Mouse (Mus musculus): ENCODE results near the gene Sub1. TPM values are rescaled to one million over a fixed set of nuclear protein-coding genes. Genes with fewer than 3 reads are reported as not detected.

Gene Sub1
- total and polyA plus RNA-seq, 3 experiments, result 0.47 to 199 (median 175) TPM

GRCm38 (mm10) chr15:12013532-12014196 lies 16.9 kb upstream of the Sub1 start:
- no peak for DNase-seq

- peak; percentile 20 for DNase-seq
Measured at GRCm38 (mm10) chr15:12010602-12011044, 13.8 kb upstream of the Sub1 start.

- DNase-seq, result no peak
Measured at GRCm38 (mm10) chr15:12009712-12010601, 13.2 kb upstream of the Sub1 start.

DNA sequence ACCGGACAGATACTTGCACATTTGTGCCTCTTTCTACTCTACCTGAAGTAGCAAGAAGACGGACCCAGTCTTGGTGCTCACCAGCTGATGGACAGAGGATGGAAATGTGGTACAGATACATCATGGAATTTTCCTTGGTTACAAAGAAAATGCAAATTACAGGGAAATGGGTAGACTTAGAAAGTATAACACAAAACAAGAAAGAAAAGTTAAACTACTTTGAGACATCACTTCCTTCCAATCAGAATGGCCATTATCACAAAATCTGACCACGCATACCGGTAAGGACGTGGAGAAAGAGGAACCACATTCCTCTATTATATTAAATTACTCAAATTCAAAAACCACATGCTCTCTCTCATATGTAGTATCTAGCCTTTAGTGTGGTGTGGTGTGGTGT lies 12.1 kb upstream of the Sub1 start:
- DNase-seq, result no peak

DNA sequence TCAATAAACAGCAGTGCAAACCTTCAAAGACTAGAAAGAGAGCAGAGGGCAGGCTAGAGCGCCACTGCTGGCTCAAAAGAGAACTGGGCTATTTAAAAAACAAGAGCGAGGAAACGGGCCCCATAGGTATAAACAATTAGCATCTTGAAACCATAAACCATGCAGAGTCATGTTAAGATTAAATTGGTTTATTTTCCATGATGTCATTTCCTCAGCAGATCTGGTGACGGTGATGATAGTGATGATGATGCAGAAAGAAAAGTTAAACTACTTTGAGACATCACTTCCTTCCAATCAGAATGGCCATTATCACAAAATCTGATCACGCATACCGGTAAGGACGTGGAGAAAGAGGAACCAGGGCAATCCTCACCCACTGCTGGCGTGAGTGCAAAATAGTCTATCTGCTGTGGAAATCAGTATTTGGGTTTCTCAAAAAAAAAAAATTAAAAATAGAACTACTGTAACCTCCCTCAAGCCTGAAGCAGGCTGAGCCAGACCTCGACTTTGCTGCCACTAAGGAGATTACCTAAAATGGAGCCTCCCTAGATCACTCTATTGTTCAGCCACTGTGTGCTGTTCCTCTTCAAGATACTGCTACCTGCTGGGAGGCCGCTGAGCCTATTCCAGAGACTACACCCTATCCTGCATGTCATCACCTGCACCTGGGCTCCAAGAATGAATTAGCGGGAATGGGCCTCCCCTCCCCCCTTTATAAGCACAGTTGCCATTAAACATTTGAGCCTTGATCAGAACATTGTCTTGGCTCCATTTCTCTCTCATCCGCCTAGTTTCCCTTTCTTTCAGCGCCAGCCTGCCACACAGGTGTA lies 11.4 kb upstream of the Sub1 start:
- no peak for DNase-seq

- no peak for DNase-seq
Measured at GRCm38 (mm10) chr15:12007421-12007820, 10.6 kb upstream of the Sub1 start.

DNA sequence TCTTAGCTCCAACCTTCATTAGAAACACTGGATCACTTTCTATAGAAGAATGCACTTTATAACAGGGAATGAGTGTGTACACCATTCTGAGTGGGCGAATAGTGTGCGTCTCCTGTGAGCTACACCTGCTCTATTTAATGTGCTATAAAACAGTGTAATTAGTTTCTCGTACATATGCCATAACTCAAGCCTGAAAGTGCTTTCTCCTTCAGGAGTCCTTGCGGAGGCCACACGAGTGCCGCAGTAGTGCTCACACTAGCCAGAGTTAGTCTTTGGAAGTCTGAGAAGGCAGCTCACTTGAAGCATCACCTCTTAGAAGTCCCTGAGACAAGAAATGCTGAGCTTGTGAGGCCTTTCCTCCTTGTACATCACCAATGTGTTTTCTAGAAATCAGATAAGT lies 9.4 kb upstream of the Sub1 start:
- no peak for DNase-seq

DNA sequence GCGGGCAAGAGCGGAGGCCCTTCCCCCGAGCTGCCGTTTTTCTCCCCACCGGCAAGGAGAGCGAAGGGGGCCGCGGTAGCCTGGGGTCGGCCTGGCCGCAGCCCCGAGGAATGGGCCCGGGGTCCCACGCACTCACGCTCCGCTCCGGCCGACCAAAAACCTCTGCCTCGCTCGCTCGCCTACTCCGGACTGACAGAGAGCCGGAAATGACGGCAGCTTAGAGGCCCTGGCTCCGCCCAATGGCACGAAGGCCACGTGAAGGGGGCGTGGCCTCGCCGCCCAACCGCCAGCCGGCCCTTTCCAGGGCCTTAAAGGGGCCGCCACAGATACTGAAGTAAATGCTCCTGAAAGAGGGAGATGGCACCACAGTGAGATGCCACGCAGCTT lies 975 bp downstream of the Sub1 start:
- DNase-seq, result peak; percentile 95

DNA sequence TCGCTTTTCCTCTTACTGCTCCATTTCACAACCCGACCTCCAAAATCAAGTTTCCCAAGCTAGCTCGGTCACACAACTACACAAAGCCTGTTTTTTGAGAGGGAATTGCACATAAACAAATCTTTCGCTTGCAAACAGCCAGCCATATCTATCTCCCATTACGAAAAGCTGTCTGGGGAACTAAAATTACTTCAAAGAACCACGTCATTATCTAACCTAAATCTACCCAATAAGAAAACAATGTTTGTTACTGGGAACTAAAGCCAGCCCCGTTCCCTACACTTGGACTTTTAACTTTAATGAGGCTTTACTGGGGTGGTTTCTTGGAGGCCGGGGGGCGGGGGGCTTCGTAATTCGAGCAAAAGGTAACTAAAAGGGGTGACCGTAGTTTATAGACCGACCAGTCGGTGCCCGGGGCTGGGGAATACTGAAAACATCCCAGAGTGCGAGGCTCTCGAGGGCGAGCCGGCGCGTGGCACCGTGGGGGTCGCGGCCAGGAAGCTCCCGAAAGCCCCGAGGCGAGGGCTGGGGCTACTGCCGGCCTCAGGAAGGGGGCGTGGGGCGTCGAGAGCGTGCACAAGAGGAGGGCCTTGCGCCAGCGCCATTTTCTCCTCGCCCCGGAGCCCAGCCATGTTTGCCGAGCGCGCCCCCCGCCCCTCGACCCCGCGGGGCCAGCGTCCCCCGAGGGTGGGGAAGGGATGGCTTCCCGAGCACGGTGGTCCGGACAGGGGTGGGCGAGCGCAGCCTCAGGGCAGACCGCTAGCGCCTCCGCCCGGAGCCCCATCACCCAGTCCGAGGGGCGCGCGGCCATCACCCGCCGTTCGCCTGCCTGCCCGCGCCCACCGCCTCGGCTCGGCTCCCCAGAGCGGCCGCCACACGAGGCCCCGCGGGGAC lies 1.6 kb downstream of the Sub1 start:
- peak; percentile 58 for DNase-seq

- DNase-seq, result no peak
Measured at GRCm38 (mm10) chr15:11994006-11994405, 2.8 kb downstream of the Sub1 start.

- no peak for DNase-seq
Measured at GRCm38 (mm10) chr15:11991552-11992113, 5.2 kb downstream of the Sub1 start.

- DNase-seq, result no peak
Measured at GRCm38 (mm10) chr15:11988580-11988979, 8.2 kb downstream of the Sub1 start.

- no peak for DNase-seq
Measured at GRCm38 (mm10) chr15:11987892-11988291, 8.9 kb downstream of the Sub1 start.

DNA sequence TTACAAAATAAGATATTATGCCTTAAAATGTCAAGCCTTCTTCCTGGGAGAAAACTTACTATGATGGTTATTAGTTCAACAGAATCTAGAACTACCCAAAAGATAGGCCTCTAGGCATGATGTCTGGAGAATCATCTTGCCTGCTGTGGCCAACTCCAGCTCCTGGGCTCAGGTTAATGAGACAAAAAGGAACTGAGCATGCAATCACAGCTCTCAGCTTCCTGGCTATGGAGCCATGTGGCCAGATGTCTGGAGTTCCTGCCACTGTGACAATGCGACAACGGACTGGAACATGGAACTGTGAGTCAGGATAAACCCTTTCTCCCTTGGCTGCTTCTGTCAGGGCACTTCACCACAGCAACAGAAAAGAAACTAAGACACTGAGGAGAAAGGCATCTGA lies 14.8 kb downstream of the Sub1 start:
- no peak for DNase-seq

DNA sequence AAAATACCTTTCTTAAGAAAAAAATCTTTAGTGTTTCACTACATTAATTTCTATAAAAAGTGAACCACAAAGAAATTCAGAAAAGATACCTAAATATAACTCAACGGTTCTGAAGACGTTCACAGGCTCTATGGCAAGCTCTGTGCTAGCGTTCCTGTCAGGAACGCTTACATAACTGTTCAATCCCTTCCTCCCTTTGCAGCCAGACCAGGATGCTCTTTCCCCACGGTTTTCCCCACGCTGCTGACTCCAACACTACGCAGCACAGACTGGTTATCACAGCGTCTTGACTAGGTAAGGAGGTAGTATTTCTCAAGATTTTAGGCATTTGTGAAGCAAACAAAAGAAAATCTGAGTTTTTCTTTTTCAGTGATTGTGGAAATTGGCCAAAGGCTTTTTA lies 15.3 kb downstream of the Sub1 start:
- DNase-seq, result no peak

DNA sequence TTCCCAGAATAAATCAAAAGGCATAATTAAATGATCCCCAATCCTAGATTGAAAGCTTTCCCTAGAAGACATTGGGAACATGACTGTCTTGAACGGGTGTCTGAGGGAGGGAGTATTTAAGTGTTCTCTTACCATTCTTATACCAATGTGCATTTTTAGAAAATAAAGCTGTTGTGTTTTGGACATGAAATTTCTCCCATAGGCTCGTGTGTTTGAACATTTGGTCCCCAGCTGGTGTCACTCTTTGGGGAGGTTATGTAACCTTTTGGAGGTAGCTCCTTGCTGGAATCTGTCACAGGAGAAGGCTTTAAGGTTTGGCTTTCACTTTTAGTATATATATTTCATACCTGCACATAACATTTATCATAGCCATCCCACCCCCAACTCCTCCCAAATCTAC lies 18.6 kb downstream of the Sub1 start:
- DNase-seq, result no peak

DNA sequence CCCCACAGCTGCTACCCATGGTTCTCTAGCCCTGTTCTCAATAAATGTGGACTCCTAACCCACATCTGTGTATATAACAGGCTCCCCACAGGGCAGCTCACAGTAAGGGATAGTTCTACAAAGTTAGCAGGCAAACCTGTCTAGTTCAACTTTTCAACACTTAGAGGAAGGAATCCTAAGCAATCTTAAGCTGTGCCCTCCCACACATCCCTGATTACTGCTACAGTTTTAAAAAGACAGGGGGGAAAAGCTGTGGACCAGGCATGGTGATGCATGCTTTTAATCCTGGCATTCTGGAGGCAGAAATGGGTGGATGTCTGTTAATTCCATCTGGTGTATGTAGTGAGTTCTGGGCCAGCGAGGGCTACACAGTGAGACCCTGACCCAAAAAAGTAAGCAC lies 19.7 kb downstream of the Sub1 start:
- no peak for DNase-seq

DNA sequence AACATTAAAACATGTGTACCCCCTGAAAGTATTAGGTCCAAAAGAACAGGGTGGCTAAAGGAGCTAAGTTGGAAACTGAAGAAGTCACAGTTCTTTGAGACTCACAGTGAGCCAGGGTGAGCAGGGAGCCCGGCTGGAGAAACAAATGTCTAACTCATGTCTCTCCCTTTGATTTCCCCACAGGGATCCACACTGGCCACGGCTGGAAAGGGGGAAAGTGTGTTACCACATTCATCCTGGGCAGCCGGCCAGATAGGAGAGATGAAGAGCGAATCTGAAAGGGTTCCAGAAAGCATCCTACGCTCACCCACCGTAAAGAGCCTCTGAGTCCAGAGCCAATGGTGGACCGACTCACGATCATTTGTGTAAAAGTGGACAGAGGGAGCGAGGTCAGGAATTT lies 20.9 kb downstream of the Sub1 start:
- peak; percentile 17 for DNase-seq

DNA sequence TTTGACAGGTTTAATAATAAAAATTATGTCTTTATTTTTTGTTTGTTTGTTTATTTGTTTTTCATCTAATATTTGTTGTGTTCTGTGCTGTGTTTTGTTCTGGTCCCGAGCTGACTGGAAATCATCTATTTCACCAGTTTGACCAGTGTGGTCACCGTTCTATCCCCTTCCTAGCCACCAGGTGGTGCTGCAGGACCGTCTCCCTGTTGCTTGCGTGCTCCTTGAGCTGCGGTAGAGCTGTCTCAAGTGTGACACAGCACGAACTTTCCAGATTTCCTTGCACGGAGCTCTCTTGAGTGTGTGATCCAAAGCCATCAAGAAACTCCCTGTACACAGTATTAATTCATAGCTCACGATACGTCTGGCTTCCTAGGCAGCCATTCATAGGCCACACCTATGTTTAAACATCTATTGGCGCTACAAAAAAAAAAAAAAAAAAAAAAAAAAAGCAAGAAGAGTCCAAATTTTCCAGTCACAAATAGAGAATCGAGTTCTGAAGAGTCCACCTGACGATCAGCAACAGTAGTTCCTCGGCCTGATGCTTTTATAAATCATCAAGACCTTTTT lies 24.8 kb downstream of the Sub1 start:
- peak; percentile 83 for DNase-seq

DNA sequence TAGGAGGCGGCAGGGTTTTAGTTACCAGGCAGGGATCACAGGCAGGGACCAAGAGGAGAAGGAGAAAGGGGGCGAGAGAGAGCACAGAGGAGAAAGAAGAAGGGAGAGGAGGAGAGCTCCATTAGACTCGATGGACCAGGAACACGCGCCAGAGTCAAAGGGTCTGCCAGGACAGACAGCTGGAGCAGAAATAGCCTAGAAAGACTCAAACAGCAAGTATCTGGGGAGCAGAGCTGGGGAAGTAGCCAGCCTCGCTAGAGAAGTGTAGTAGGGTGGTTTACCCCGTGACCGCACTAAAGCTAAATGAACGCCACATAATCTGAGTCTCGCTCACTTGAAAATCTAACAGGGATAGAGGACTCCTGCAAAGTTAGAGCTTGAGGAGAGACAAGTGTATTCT lies 26.2 kb downstream of the Sub1 start:
- no peak for DNase-seq

- DNase-seq, result no peak
Measured at GRCm38 (mm10) chr15:11968851-11969250, 27.9 kb downstream of the Sub1 start.

All from adrenal gland, adult 2 months (tissue).